Comparison of ENCODE assay signal across 13 mouse cellular contexts in the genomic region with DNA sequence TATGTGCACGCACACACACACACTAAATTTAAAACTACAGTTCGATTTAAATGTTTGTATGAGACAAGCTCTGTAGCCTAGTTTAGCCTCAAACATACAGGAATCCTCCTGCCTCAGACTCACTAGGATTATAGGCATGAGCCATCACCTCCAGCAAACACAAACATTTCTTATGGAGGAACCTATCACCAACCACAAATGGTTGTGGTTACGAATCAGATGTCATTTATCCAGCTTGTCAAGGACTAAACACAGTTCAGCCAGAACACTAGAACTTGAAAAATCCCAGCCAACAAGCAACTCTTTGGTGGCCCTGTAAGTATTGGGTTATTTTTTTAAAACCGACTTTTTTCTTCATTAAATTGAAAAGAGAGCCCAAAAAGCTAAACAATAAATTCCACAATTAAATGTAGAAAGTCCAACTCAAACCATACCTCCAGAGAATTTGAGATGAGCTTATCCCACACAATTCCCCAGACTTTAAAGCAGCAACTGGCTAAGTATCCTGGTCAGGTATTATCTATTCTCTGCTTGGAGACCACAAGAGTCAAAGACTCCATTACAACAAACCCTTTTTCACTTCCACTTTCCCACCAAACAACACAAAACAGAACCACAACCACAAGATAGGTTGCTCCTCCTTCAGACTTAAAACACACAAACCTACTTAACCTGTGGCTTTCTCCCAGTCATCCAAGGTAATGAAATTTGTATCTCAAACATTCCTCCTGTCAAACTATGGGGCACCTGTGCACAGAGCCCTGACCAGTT.
"Had no signal": no experiment of that assay in that cellular context is flagged by ENCODE, and none has a peak within 500 bp of the region (broad histone marks: within the 10 kb centered on the region; RNA-seq: fewer than 3 reads in every experiment).

No protein-coding gene starts in this region.

- DNase-seq: kidney, adult 9 months; kidney, postnatal 36 days; lung, embryonic 14.5 days; lung, postnatal 10 days; lung, postnatal 4 days; retina, postnatal 1 day; right cerebral cortex, postnatal 4 days; spleen, adult 18-20 months; thymus, adult 2 months; thymus, postnatal 25 days had no signal

- ATAC-seq: liver, embryonic 12.5 days had no signal

- H3K27me3 ChIP-seq: limb, embryonic 15.5 days; liver, embryonic 12.5 days; midbrain, embryonic 12.5 days had no signal
